Mouse (Mus musculus) retina, postnatal 7 days (tissue): ENCODE data around the gene Epha4.

ENCODE experiments used
- DNase-seq: peaks from one replicate; pipeline ENCODE4 v3.0.0-alpha.2; 2012; ENCODE audit warnings: low read depth, low spot score

Gene Epha4

DNA sequence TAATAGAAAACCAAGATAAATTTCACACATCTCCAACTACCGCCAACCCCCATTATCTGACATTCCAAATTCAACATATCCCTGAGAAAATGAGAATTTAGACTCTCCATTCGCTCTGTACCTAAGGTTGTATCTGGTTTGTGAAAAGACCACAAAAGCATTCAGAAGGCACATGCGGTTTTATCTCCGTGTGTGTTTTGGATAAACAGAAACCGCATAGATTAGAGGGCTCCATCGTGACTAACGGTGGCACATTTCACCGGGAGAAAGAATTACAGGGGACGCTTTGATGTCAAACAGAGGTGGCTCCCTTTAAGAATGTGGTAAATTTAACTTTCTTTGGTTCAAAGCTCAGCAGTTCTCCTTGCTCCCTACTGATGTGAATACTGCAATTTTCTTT is 107.5 kb downstream of the Epha4 start:
- no peak for DNase-seq

DNA sequence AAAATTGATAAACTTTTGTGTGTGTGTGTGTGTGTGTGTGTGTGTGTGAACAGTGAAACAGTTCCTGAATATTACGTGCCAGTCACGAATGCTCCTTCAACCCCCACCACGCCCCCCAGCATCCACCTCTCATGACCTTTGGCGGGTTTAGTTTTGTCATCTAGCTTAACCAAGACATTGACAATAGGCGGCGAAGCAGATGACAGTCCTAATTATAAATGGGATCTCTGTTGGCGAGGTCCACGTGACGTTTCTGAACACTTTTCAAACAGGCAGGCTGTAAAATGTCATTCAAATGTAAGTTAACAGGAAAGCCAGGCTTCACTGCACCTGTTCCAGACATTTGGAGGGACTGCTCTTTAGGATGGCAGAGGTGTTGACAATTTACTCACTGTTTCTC is 108.3 kb downstream of the Epha4 start:
- DNase-seq, result no peak

DNA sequence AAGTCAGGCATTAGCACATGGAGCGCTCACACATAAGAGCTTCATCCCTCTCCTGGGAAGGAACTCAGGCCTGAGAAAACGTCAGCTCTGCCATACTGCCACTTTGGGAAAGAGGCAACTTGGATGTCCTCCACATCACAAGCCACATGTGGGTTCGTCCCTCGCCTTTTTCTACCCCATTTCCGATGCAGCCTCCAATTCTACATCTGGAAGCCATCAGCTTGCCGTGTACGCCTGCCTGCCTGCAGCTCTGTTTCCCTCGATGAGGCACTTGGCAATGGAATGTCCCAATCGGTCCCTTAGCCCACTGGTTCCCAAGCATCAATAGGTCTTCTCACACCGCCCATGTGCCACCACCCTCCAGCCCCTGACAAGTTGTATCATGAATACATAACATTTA is 110.4 kb downstream of the Epha4 start:
- DNase-seq, result no peak

GRCm38 (mm10) chr1:77402942-77403341 is 111.9 kb downstream of the Epha4 start:
- no peak for DNase-seq

- DNase-seq, result no peak
These were observed 113.4 kb downstream of the Epha4 start for GRCm38 (mm10) chr1:77401465-77401864.

- no peak for DNase-seq
These were observed 123.3 kb downstream of the Epha4 start for GRCm38 (mm10) chr1:77391590-77391989.

GRCm38 (mm10) chr1:77389069-77389468 is 125.8 kb downstream of the Epha4 start:
- no peak for DNase-seq

DNA sequence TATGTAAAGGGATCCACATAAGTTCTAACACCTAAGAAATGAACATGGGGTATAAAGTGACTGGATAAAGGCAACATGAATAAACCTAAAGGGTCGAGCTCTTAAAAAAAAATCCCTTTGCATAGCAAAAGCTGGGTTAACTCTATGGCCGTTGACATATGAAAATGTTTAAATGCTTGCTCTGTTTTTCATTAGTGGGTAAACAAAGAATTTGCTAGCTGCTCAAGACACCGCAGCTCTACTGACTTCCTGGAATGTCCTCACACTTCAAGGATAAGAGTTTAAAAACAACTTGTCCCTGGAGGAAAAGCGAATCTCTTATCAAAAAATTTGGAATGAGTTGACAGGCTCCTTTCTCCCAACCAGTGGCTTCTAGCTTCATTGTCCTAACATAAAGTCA is 126.3 kb downstream of the Epha4 start:
- DNase-seq, result no peak

DNA sequence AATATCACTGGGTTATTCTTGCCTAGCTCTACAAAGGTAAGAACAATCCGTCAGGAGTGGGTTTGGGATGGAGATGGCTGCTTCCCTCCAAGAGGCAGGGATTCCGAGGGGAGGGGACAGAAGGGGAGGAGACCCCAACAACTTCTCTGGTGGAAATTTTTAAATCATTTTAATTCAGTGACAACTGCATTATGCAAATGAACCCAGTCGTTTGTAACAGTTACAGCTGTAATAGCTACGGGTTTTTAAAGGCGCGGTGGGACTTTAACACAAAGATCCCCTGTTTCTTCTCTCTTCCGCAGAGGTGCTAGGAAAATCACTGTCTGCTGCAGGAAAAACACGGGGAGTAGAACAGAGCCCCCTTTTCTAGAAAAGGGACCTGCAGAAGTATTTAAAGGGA is 129.3 kb downstream of the Epha4 start:
- no peak for DNase-seq

GRCm38 (mm10) chr1:77383466-77383865 is 131.4 kb downstream of the Epha4 start:
- DNase-seq, result no peak

DNA sequence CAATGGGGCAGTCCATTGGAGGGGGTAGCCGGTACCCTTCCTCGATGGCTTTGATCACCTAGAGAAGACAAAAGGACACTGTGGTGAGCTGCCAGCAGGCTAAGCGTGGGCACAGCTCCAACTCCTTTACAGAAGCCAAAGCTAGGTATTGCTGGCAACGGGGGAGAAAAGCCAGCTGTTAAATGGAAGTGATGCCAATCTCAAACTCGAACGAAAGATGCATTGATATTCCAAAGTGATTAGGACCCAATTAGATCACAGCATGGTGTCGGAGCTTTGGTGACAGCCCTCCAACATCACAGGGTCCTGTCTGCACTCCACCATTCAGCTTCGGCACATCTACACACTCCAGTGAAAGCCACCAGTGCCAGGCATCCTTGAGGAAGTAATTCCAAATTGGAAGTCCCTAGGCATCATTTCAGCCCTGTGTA is 137.3 kb downstream of the Epha4 start:
- no peak for DNase-seq

- no peak for DNase-seq
These were observed 140.8 kb downstream of the Epha4 start for GRCm38 (mm10) chr1:77374054-77374453.

GRCm38 (mm10) chr1:77370921-77371320 is 144.0 kb downstream of the Epha4 start:
- no peak for DNase-seq

- no peak for DNase-seq
These were observed 145.5 kb downstream of the Epha4 start for GRCm38 (mm10) chr1:77369255-77369837.

- DNase-seq, result no peak
These were observed 149.0 kb downstream of the Epha4 start for GRCm38 (mm10) chr1:77365850-77366249.

DNA sequence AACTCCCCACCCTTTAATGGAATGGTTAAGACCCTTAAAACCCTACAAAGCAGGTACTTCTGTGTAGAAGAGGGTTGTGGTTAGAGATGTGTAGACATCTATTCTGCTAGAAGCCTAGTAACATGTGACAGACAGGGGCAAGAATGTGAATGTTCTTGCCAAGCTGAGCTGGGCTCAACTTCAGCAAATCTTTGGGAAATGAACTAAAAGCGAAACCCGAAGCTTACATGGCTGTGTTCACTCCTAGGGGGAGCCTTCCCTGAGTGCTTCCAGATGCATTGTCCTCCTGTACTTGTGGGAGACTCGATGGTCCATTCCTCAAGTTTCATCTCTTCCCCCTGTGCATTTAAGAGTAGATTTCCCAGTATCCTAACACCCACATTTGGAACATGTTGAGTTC is 150.3 kb downstream of the Epha4 start:
- DNase-seq, result no peak

DNA sequence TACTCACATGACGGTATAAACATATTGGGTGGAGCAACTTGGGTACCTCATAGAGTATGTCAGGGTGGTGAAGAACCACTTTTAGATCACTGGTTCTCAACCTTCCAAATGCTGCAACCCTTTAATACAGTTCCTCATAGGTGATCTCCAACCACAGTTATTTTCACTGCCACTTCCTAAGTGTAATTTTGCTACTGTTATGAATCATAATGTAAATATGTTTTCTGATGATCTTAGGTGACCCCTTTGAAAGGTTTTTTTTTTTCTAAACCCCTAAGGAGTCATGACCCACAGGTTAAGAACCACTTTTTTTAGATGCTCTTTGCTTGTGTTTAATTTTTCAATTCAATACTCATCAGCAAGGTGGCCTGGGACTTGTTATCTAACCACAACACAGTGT is 151.0 kb downstream of the Epha4 start:
- no peak for DNase-seq

DNA sequence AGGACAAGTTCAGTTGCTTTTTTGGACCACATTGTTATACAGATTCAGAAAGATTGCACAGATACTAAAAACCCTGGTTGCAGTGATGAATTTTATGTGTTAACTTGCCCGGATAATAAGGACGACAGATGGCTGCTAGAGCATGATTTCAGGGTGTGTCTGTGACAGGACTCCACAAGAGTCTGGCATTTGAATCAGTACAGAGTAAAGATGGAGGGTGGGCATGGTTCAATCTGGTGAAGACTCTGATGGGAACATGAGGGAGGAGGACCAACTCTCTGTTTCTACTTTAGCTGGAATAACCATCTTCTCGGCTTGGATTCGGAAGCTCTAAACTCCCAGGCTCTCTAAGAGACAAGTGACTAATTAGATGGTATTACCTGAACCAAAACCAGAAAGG is 168.4 kb downstream of the Epha4 start:
- DNase-seq, result no peak

DNA sequence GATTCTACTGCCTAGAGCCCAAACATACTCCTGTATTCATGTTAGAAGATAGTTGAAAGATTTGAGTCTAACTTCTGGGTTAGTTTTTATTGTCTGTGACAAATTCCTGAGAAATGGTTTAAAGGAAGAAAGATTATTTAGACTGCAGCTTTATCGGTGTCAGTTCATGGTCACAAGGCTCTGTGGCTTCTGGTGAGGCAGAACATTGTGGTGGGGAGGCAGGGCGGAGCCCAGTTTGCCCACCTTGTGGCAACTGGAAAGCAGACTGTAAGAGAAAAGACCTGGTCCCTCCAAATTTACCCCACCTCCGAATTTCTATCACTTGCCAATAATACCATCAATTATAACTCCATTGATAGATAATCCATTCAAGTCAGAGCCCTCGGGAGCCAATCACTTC is 171.1 kb downstream of the Epha4 start:
- no peak for DNase-seq

DNA sequence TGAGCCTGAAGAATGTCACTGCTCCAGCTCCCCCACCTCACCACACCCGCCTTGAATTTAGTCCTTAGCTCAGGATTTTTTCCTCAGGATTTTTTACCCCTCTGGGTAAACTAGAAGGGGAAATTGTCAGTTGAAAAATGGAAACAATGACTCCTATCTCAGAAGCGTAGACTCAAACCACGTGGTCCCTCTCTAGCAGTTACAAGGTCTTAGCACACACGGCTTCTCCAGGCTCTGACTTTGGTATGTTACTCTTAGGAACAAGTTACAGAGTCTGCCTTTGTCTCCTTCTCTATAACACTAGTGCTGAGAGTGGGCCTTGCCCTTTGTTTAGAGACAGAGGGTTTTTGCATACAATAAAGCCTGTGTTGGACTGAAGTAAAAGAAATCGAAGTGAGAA is 175.2 kb downstream of the Epha4 start:
- DNase-seq, result no peak

GRCm38 (mm10) chr1:77338346-77338745 is 176.5 kb downstream of the Epha4 start:
- no peak for DNase-seq

GRCm38 (mm10) chr1:77336937-77337336 is 178.0 kb downstream of the Epha4 start:
- no peak for DNase-seq

GRCm38 (mm10) chr1:77318597-77319127 is 196.2 kb downstream of the Epha4 start:
- DNase-seq, result no peak
